Mouse (Mus musculus) small intestine, adult 2 months (tissue): ENCODE data around the gene Ush2a.

Experiments
- CTCF ChIP-seq: fragments of 200-500 bp; IDR thresholded peaks from 2 replicates; pipeline ENCODE4 v1.5.1; 2012; ENCODE audit warnings: low read depth, mild to moderate bottlenecking, control low read depth, inconsistent platforms, low read length, moderate library complexity, mixed read lengths; ENCODE audit not compliant: insufficient replicate concordance, insufficient read length; ENCODE audit errors: extremely low read depth
- POLR2A ChIP-seq: fragments of 200-500 bp; IDR thresholded peaks from 2 replicates; pipeline ENCODE4 v1.6.1; 2012; ENCODE audit warnings: low read depth, mild to moderate bottlenecking, control low read depth, inconsistent platforms, low read length, moderate library complexity

DNA sequence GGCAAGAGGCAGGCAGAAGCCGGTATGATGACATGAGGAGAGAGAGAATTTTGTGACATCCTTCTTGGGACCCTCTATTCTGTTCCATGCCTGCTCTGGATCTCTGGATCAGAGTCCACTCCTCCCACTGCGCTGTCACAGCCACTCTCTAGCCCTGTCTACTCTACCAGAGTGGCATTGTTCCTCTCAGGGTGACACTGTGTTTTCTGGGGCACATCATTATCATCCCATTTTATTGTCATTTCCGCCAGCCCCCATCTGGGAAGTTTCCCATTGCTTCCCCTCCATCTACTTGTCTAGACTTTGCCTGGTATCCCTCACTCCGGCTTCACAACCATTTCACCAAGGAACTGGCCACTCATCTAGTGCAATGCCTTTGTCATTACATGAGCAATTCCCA is 315.6 kb downstream of the Ush2a start:
- no peak for TF ChIP-seq CTCF
- TF ChIP-seq POLR2A, result no peak
